Mouse (Mus musculus): ENCODE measurements around the gene Ifitm2.

- no peak for TF ChIP-seq CTCF (IDR thresholded peaks at IDR 0.05; ENCODE audit: control insufficient read depth, insufficient read depth, insufficient replicate concordance, low read depth, low read length)
- no peak for TF ChIP-seq POLR2A (IDR thresholded peaks at IDR 0.05; ENCODE audit: control insufficient read depth, low read depth, low read length)
Measured at GRCm38 (mm10) chr7:140905642-140906081, 50.1 kb downstream of the Ifitm2 start.
